Mouse (Mus musculus): ENCODE data around the gene Fbxo22.
"Not testable (repeated sequence)": the region's sequence is repeated elsewhere in the genome, so short reads cannot be mapped to it uniquely, and the experiment has no call there.

GRCm38 (mm10) chr9:55252097-55252496 lies 43.4 kb downstream of the Fbxo22 start:
- TF ChIP-seq CTCF, POLR2A (IDR thresholded peaks at IDR 0.05; ENCODE audit: extremely low read depth, insufficient read depth, low read length): not testable (repeated sequence)

Data from cortical plate, adult 2 months (tissue).